Mouse (Mus musculus) ES-E14 (cell line): ENCODE results near the gene Pnkd. TPM values are rescaled to one million over a fixed set of nuclear protein-coding genes. Genes with fewer than 3 reads are reported as not detected.

Source experiments
- DNase-seq: peaks from one replicate; pipeline ENCODE4 v3.0.0-alpha.2; 2013; ENCODE audit warnings: low read depth, low spot score
- H3K27ac ChIP-seq: 2 replicates; pipeline ENCODE4 v1.5.1; 2012; ENCODE audit warnings: low read depth, mild to moderate bottlenecking, low read length, moderate library complexity, mixed read lengths; ENCODE audit not compliant: poor library complexity, insufficient read depth, severe bottlenecking
- H3K36me3 ChIP-seq: 2 replicates; pipeline ENCODE4 v1.6.1; 2012; ENCODE audit warnings: mild to moderate bottlenecking, low read length, moderate library complexity, mixed read lengths; ENCODE audit not compliant: control insufficient read depth, poor library complexity, insufficient read depth, severe bottlenecking
- H3K4me1 ChIP-seq, 2 experiments: fragments of 150-350 bp in 1 of 2; sonication (generic) in 1 of 2; 2 replicates each; pipeline ENCODE4 v1.6.1; 2012; ENCODE audit warnings: low read length in 2 of 2, mild to moderate bottlenecking in 1 of 2, mixed read lengths in 1 of 2; ENCODE audit not compliant: control insufficient read depth in 2 of 2, insufficient read depth in 2 of 2, poor library complexity in 1 of 2
- H3K4me3 ChIP-seq, 2 experiments: fragments of 150-350 bp in 1 of 2; sonication (generic) in 1 of 2; 2 replicates each; pipeline ENCODE4 v1.5.1; 2012; ENCODE audit warnings: low read length in 2 of 2, low read depth in 1 of 2, mild to moderate bottlenecking in 1 of 2, mixed read lengths in 1 of 2; ENCODE audit not compliant: insufficient read depth in 1 of 2, poor library complexity in 1 of 2, severe bottlenecking in 1 of 2
- H3K9ac ChIP-seq: 2 replicates; pipeline ENCODE4 v1.6.1; 2012; ENCODE audit warnings: low read depth, mild to moderate bottlenecking, low read length, mixed read lengths; ENCODE audit not compliant: poor library complexity, insufficient read depth, severe bottlenecking
- H3K9me3 ChIP-seq: fragments of 150-350 bp; sonication (generic); 2 replicates; pipeline ENCODE4 v1.6.1; 2012; ENCODE audit warnings: low read depth, mild to moderate bottlenecking, low read length; ENCODE audit not compliant: control insufficient read depth, insufficient read depth
- CHD2 ChIP-seq: IDR thresholded peaks from 2 replicates; pipeline ENCODE4 v1.6.1; 2014; ENCODE audit warnings: mild to moderate bottlenecking, low read depth, low read length, inconsistent platforms
- HCFC1 ChIP-seq: IDR thresholded peaks from 2 replicates; pipeline ENCODE4 v1.6.1; 2012; ENCODE audit warnings: low read length, inconsistent platforms, borderline replicate concordance; ENCODE audit not compliant: insufficient read depth
- MAFK ChIP-seq: IDR thresholded peaks from 2 replicates; pipeline ENCODE4 v1.6.1; 2014; ENCODE audit warnings: mild to moderate bottlenecking, low read depth, low read length, inconsistent platforms; ENCODE audit not compliant: insufficient read depth
- ZC3H11A ChIP-seq: IDR thresholded peaks from 2 replicates; pipeline ENCODE4 v1.6.1; 2012; ENCODE audit warnings: low read depth, mild to moderate bottlenecking, inconsistent platforms, low read length, borderline replicate concordance
- ZNF384 ChIP-seq: IDR thresholded peaks from 2 replicates; pipeline ENCODE4 v1.6.1; 2012; ENCODE audit warnings: low read depth, low read length, inconsistent platforms
- in situ Hi-C, 2 experiments: fragments of 600-800 bp; cut with MboI; formaldehyde crosslinking; loops; one replicate each; pipeline ENCODE4 v1.15.1; 2025; ENCODE audit warnings: low sequenced_read_pairs in 2 of 2, inconsistent platforms in 1 of 2; ENCODE audit not compliant: unreplicated experiment in 2 of 2
- total RNA-seq: library from RNA; depleted of rRNA; stranded (reverse); fragments of 300-350 nt; gene quantifications from 2 replicates; pipeline ENCODE4 v1.2.3, GENCODE M21; 2012

The Pnkd gene
- total RNA-seq, 1 experiment, result 63.9 TPM

GRCm38 (mm10) chr1:74300347-74301110, 15.8 kb downstream of the Pnkd start:
- Histone ChIP-seq H3K9ac (no peak overlapping the region), H3K4me3 (no peak overlapping the region), H3K9me3 (no peaks in the 10 kb centered on the region), H3K27ac (no peak overlapping the region), H3K36me3 (peaks cover 2% of the 10 kb centered on the region; the same call in 1 of the 2 replicates), H3K4me1 (peaks cover 5 to 16% of the 10 kb centered on the region in 2 experiments; a peak in 3 of 4 replicates)
- in situ Hi-C loops, result no loop called here
- TF ChIP-seq ZNF384, result no peak
- TF ChIP-seq CHD2, result no peak
- no peak for TF ChIP-seq ZC3H11A
- TF ChIP-seq MAFK, result no peak
- no peak for TF ChIP-seq HCFC1
- no peak for DNase-seq

- Histone ChIP-seq H3K36me3 (no peaks in the 10 kb centered on the region), H3K9ac (no peak overlapping the region), H3K9me3 (no peaks in the 10 kb centered on the region), H3K4me1 (peaks cover 2 to 20% of the 10 kb centered on the region in 2 experiments; a peak in 3 of 4 replicates), H3K4me3 (no peak overlapping the region), H3K27ac (no peak overlapping the region)
- in situ Hi-C loops, result no loop called here
- TF ChIP-seq ZNF384 (no peak), MAFK (no peak), ZC3H11A (no peak), HCFC1 (no peak), CHD2 (no peak)
- no peak for DNase-seq
These were observed 17.5 kb downstream of the Pnkd start for GRCm38 (mm10) chr1:74302229-74302628.

- peak overlapping the region in 1 of 2 experiments; percentile 75; a peak in 1 of 4 replicates for H3K4me3 ChIP-seq
- H3K9me3 ChIP-seq, result no peaks in the 10 kb centered on the region
- TF ChIP-seq CHD2 (no peak), ZC3H11A (no peak), MAFK (no peak), ZNF384 (no peak), HCFC1 (no peak)
- H3K4me1 ChIP-seq, result peaks cover 2 to 23% of the 10 kb centered on the region in 2 experiments; a peak in 3 of 4 replicates
- H3K36me3 ChIP-seq, result no peaks in the 10 kb centered on the region
- in situ Hi-C loops, result no loop called here
- no peak overlapping the region for H3K9ac ChIP-seq
- DNase-seq, result no peak
- no peak overlapping the region for H3K27ac ChIP-seq
These were observed 18.1 kb downstream of the Pnkd start for GRCm38 (mm10) chr1:74302835-74303234.

GRCm38 (mm10) chr1:74303509-74304338, 19.0 kb downstream of the Pnkd start:
- Histone ChIP-seq H3K9ac (peak overlapping the region; percentile 80), H3K27ac (peak overlapping the region; percentile 5; the same call in 1 of the 2 replicates), H3K4me1 (peaks cover 2 to 23% of the 10 kb centered on the region in 2 experiments; a peak in 3 of 4 replicates), H3K9me3 (no peaks in the 10 kb centered on the region), H3K4me3 (peak overlapping the region; percentile 67 to 75), H3K36me3 (no peaks in the 10 kb centered on the region)
- no peak for DNase-seq
- in situ Hi-C loops, result no loop called here
- TF ChIP-seq HCFC1 (no peak; the same call in 1 of the 2 replicates), CHD2 (no peak), ZC3H11A (no peak), ZNF384 (no peak), MAFK (no peak)
